Mouse (Mus musculus): ENCODE data around the gene Ppm1d.

DNA sequence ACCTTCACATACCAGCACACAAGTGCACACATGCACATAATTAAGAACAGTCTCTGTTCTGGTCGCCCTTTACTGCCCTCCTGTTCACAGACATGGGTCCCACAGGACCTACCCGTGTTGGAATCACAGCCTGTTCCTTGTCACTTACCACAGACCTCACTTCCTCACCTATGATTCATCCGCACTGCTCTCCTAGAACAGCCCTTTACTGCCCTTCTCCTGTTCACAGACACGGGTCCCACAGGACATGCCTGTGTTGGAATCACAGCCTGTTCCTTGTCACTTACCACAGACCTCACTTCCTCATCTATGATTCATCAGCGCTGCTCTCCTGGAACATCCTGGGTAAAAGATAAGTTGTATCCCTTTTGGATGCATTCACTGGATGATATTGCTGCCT, 33.4 kb upstream of the Ppm1d start:
- TF ChIP-seq POLR2A (IDR thresholded peaks at IDR 0.05; ENCODE audit: insufficient read length, low read depth) (no peak), TCF3 (IDR thresholded peaks at IDR 0.05; ENCODE audit: insufficient read length, low read depth) (no peak), REST (IDR thresholded peaks at IDR 0.05; ENCODE audit: insufficient read depth, insufficient read length) (no peak), E2F4 (IDR thresholded peaks at IDR 0.05; ENCODE audit: insufficient read depth) (no peak), POLR2AphosphoS2 (IDR thresholded peaks at IDR 0.05; ENCODE audit: insufficient read length, low read depth) (no peak), TCF12 (IDR thresholded peaks at IDR 0.05; ENCODE audit: insufficient read depth, poor library complexity, severe bottlenecking) (no peak), USF1 (IDR thresholded peaks at IDR 0.05; ENCODE audit: low read depth) (no peak), MYOG (IDR thresholded peaks at IDR 0.05; ENCODE audit: control insufficient read depth in 1 of 3, insufficient read depth in 1 of 3, insufficient read length in 2 of 3, low read depth in 2 of 3) (no peak), MAX (IDR thresholded peaks at IDR 0.05; ENCODE audit: low read depth) (no peak), CEBPB (IDR thresholded peaks at IDR 0.05; ENCODE audit: insufficient read depth, poor library complexity, severe bottlenecking) (no peak), MYOD1 (IDR thresholded peaks at IDR 0.05; ENCODE audit: control insufficient read depth in 1 of 3, insufficient read length in 2 of 3, low read depth in 2 of 3) (no peak), SRF (IDR thresholded peaks at IDR 0.05; ENCODE audit: control insufficient read depth, insufficient read length, low read depth) (no peak)

Data from myocyte (in vitro differentiated cells).